Mouse (Mus musculus) CH12.LX (cell line): ENCODE data around the gene Esm1. TPM values are rescaled to one million over a fixed set of nuclear protein-coding genes. Genes with fewer than 3 reads are reported as not detected.

Experiments
- DNase-seq: peaks from one replicate; pipeline ENCODE4 v3.0.0-alpha.2; 2013; ENCODE audit errors: extremely low read depth
- H3K27ac ChIP-seq: 2 replicates; pipeline ENCODE4 v1.5.1; 2012; ENCODE audit warnings: low read depth, mild to moderate bottlenecking, control low read depth, moderate library complexity; ENCODE audit not compliant: insufficient read depth
- H3K27me3 ChIP-seq: replicated peaks from 2 replicates; pipeline ENCODE3; 2012; ENCODE audit warnings: inconsistent platforms
- H3K36me3 ChIP-seq, 2 experiments: replicated peaks in 1 of 2; 2 replicates each; pipeline versions ENCODE3 to v1.6.1; 2012; ENCODE audit warnings: inconsistent platforms in 1 of 2, low read length in 1 of 2, mild to moderate bottlenecking in 1 of 2, mixed read lengths in 1 of 2, moderate library complexity in 1 of 2; ENCODE audit not compliant: control insufficient read depth in 1 of 2, insufficient read depth in 1 of 2
- H3K4me1 ChIP-seq, 2 experiments: 2 replicates each; pipeline ENCODE4 v1.6.1; 2012; ENCODE audit warnings: inconsistent platforms in 1 of 2, moderate library complexity in 1 of 2; ENCODE audit not compliant: insufficient read depth in 2 of 2, control insufficient read depth in 1 of 2
- H3K4me2 ChIP-seq: 2 replicates; pipeline ENCODE4 v1.6.1; 2012; ENCODE audit warnings: low read depth, mild to moderate bottlenecking, control low read depth; ENCODE audit not compliant: poor library complexity, insufficient read depth, severe bottlenecking
- H3K4me3 ChIP-seq, 3 experiments: fragments of 150-350 bp in 1 of 3; sonication (generic) in 1 of 3; replicated peaks in 1 of 3; 2 replicates each; pipeline versions ENCODE3 to v1.5.1; 2011 to 2012; ENCODE audit warnings: low read depth in 2 of 3, low read length in 2 of 3, mild to moderate bottlenecking in 2 of 3, moderate library complexity in 2 of 3, control low read depth in 1 of 3, improper control_type of control experiment in 1 of 3, inconsistent platforms in 1 of 3, mixed read lengths in 1 of 3; ENCODE audit not compliant: poor library complexity in 1 of 3
- H3K79me2 ChIP-seq: replicated peaks from 2 replicates; pipeline ENCODE4 v1.6.1; 2012; ENCODE audit warnings: mild to moderate bottlenecking, moderate library complexity; ENCODE audit not compliant: control insufficient read depth, poor library complexity, insufficient read depth, severe bottlenecking; ENCODE audit errors: extremely low read depth
- H3K9ac ChIP-seq: 2 replicates; pipeline ENCODE4 v1.6.1; 2012; ENCODE audit warnings: low read depth, mild to moderate bottlenecking, control low read depth, moderate library complexity; ENCODE audit not compliant: insufficient read depth
- H3K9me3 ChIP-seq: replicated peaks from 2 replicates; pipeline ENCODE3; 2012; ENCODE audit warnings: low read length, inconsistent platforms, mixed read lengths
- BHLHE40 ChIP-seq: IDR thresholded peaks from 2 replicates; pipeline ENCODE4 v1.6.1; 2011; ENCODE audit warnings: mild to moderate bottlenecking, low read depth, low read length, improper control_type of control experiment
- CHD2 ChIP-seq: IDR thresholded peaks from 2 replicates; pipeline ENCODE4 v1.6.1; 2011; ENCODE audit warnings: low read length, improper control_type of control experiment
- CTCF ChIP-seq, 2 experiments: IDR thresholded peaks in 1 of 2; conservative IDR thresholded peaks in 1 of 2; 2 replicates each; pipeline ENCODE4 v1.5.1; 2011 to 2012; ENCODE audit warnings: low read depth in 2 of 2, low read length in 2 of 2, improper control_type of control experiment in 1 of 2, inconsistent platforms in 1 of 2, mild to moderate bottlenecking in 1 of 2, moderate library complexity in 1 of 2
- E2F4 ChIP-seq: IDR thresholded peaks from 2 replicates; pipeline ENCODE4 v1.6.1; 2011; ENCODE audit warnings: low read depth, low read length, improper control_type of control experiment; ENCODE audit not compliant: insufficient replicate concordance
- ELF1 ChIP-seq: IDR thresholded peaks from 2 replicates; pipeline ENCODE4 v1.6.1; 2014; ENCODE audit warnings: low read depth, mild to moderate bottlenecking, inconsistent platforms, low read length, improper control_type of control experiment
- EP300 ChIP-seq: IDR thresholded peaks from 2 replicates; pipeline ENCODE4 v1.6.1; 2011; ENCODE audit warnings: low read length, improper control_type of control experiment
- ETS1 ChIP-seq: conservative IDR thresholded peaks from 2 replicates; pipeline ENCODE4 v1.6.1; 2012; ENCODE audit warnings: low read depth, mild to moderate bottlenecking, inconsistent platforms, low read length, improper control_type of control experiment, moderate library complexity
- GABPA ChIP-seq: IDR thresholded peaks from 2 replicates; pipeline ENCODE4 v1.6.1; 2012; ENCODE audit warnings: low read depth, low read length, improper control_type of control experiment, inconsistent platforms; ENCODE audit not compliant: insufficient replicate concordance
- HCFC1 ChIP-seq: IDR thresholded peaks from 2 replicates; pipeline ENCODE4 v1.6.1; 2012; ENCODE audit warnings: low read depth, mild to moderate bottlenecking, inconsistent platforms, low read length, improper control_type of control experiment
- IRF4 ChIP-seq: IDR thresholded peaks from 2 replicates; pipeline ENCODE4 v1.6.1; 2014; ENCODE audit warnings: low read depth, mild to moderate bottlenecking, inconsistent platforms, low read length, improper control_type of control experiment
- JUN ChIP-seq: IDR thresholded peaks from 2 replicates; pipeline ENCODE4 v1.6.1; 2011; ENCODE audit warnings: low read depth, mild to moderate bottlenecking, low read length, improper control_type of control experiment, moderate library complexity; ENCODE audit not compliant: insufficient read depth
- JUND ChIP-seq: conservative IDR thresholded peaks from 2 replicates; pipeline ENCODE4 v1.6.1; 2011; ENCODE audit warnings: low read depth, low read length, improper control_type of control experiment
- KAT2A ChIP-seq: IDR thresholded peaks from 2 replicates; pipeline ENCODE4 v1.6.1; 2012; ENCODE audit warnings: low read length, improper control_type of control experiment, inconsistent platforms; ENCODE audit not compliant: insufficient replicate concordance
- MAFK ChIP-seq: IDR thresholded peaks from 2 replicates; pipeline ENCODE4 v1.6.1; 2011; ENCODE audit warnings: low read length, improper control_type of control experiment; ENCODE audit not compliant: insufficient replicate concordance
- MAX ChIP-seq: IDR thresholded peaks from 2 replicates; pipeline ENCODE4 v1.6.1; 2011; ENCODE audit warnings: low read length, improper control_type of control experiment
- MEF2A ChIP-seq: IDR thresholded peaks from 2 replicates; pipeline ENCODE4 v1.6.1; 2014; ENCODE audit warnings: low read depth, mild to moderate bottlenecking, inconsistent platforms, low read length, improper control_type of control experiment, borderline replicate concordance
- MXI1 ChIP-seq: IDR thresholded peaks from 2 replicates; pipeline ENCODE4 v1.6.1; 2011; ENCODE audit warnings: mild to moderate bottlenecking, low read depth, low read length, improper control_type of control experiment
- NELFE ChIP-seq: IDR thresholded peaks from 2 replicates; pipeline ENCODE4 v1.6.1; 2011; ENCODE audit warnings: low read depth, low read length, improper control_type of control experiment
- PAX5 ChIP-seq: IDR thresholded peaks from 2 replicates; pipeline ENCODE4 v1.6.1; 2012; ENCODE audit warnings: low read length, inconsistent platforms, mixed read lengths
- POLR2A ChIP-seq: IDR thresholded peaks from 2 replicates; pipeline ENCODE4 v1.6.1; 2011; ENCODE audit warnings: low read depth, mild to moderate bottlenecking, improper control_type of control experiment, low read length
- POLR2AphosphoS2 ChIP-seq: IDR thresholded peaks from 2 replicates; pipeline ENCODE4 v1.6.1; 2011; ENCODE audit warnings: low read depth, low read length, improper control_type of control experiment
- RAD21 ChIP-seq: IDR thresholded peaks from 2 replicates; pipeline ENCODE4 v1.6.1; 2011; ENCODE audit warnings: low read depth, mild to moderate bottlenecking, low read length, improper control_type of control experiment, moderate library complexity
- SIN3A ChIP-seq: IDR thresholded peaks from 2 replicates; pipeline ENCODE4 v1.6.1; 2012; ENCODE audit warnings: low read length, improper control_type of control experiment, inconsistent platforms
- SMC3 ChIP-seq: IDR thresholded peaks from 2 replicates; pipeline ENCODE4 v1.6.1; 2011; ENCODE audit warnings: low read depth, low read length, improper control_type of control experiment
- TCF12 ChIP-seq: IDR thresholded peaks from 2 replicates; pipeline ENCODE4 v1.6.1; 2014; ENCODE audit warnings: low read depth, mild to moderate bottlenecking, inconsistent platforms, low read length, improper control_type of control experiment
- UBTF ChIP-seq: IDR thresholded peaks from 2 replicates; pipeline ENCODE4 v1.6.1; 2012; ENCODE audit warnings: low read depth, mild to moderate bottlenecking, inconsistent platforms, low read length, improper control_type of control experiment, moderate library complexity
- USF1 ChIP-seq: IDR thresholded peaks from 2 replicates; pipeline ENCODE4 v1.6.1; 2014; ENCODE audit warnings: low read depth, mild to moderate bottlenecking, inconsistent platforms, low read length, improper control_type of control experiment
- USF2 ChIP-seq: conservative IDR thresholded peaks from 2 replicates; pipeline ENCODE4 v1.6.1; 2011; ENCODE audit warnings: low read depth, low read length, improper control_type of control experiment
- ZC3H11A ChIP-seq: IDR thresholded peaks from 2 replicates; pipeline ENCODE4 v1.6.1; 2012; ENCODE audit warnings: low read depth, mild to moderate bottlenecking, inconsistent platforms, low read length, improper control_type of control experiment
- ZKSCAN1 ChIP-seq: IDR thresholded peaks from 2 replicates; pipeline ENCODE4 v1.6.1; 2012; ENCODE audit warnings: low read depth, inconsistent platforms, low read length, improper control_type of control experiment, borderline replicate concordance
- ZMIZ1 ChIP-seq: IDR thresholded peaks from 2 replicates; pipeline ENCODE4 v1.6.1; 2012; ENCODE audit warnings: low read depth, mild to moderate bottlenecking, inconsistent platforms, low read length, improper control_type of control experiment
- dilution Hi-C: fragments of 300-500 bp; cut with MboI; formaldehyde crosslinking; loops from 2 replicates; pipeline ENCODE4 v1.14.3; 2020; ENCODE audit warnings: low sequenced_read_pairs; ENCODE audit not compliant: extremely low pct_unique_long_range_greater_than_20kb, extremely low pct_ligation_motif_present
- in situ Hi-C: fragments of 300-500 bp; cut with MboI; formaldehyde crosslinking; loops from 3 replicates; pipeline ENCODE4 v1.14.3; 2019; ENCODE audit warnings: low sequenced_read_pairs, low pct_ligation_motif_present, low pct_unique_long_range_greater_than_20kb, mixed read lengths
- polyA plus RNA-seq: library from polyadenylated mRNA; unstranded; fragments of >175 nt; gene quantifications from 2 replicates; pipeline ENCODE4 v1.2.1, GENCODE M21; 2012; ENCODE audit warnings: low read depth; ENCODE audit not compliant: insufficient read length
- total RNA-seq, 2 experiments: library from RNA; depleted of rRNA; stranded (reverse); fragments of 300-350 nt in 1 of 2; fragments of >200 nt in 1 of 2; gene quantifications; 2 replicates each; pipeline ENCODE4 v1.2.3; 2012 to 2014

Esm1 gene
- total and polyA plus RNA-seq, 3 experiments = 0.13 TPM; not detected in 2

- Histone ChIP-seq H3K27ac (no peak overlapping the region), H3K4me1 (peaks cover 0 to 3% of the 10 kb centered on the region in 2 experiments; a peak in 2 of 4 replicates), H3K27me3 (no peaks in the 10 kb centered on the region), H3K79me2 (no peaks in the 10 kb centered on the region), H3K9ac (no peak overlapping the region), H3K4me2 (peak overlapping the region; percentile 41; the same call in 1 of the 2 replicates), H3K4me3 (no peak overlapping the region), H3K9me3 (no peaks in the 10 kb centered on the region), H3K36me3 (no peaks in the 10 kb centered on the region)
- no peak for TF ChIP-seq USF2
- no peak for TF ChIP-seq BHLHE40
- peak in 1 of 2 experiments; percentile 77; a peak in 2 of 4 replicates for TF ChIP-seq CTCF (conservative IDR thresholded peaks at IDR 0.05 in 1 of 2, IDR thresholded peaks at IDR 0.05 in 1 of 2; ENCODE audit: low read depth in 2 of 2, low read length in 2 of 2)
- TF ChIP-seq HCFC1 = no peak
- 0 out of 2 replicates have a peak, but pooled peaks have one; percentile 15 for TF ChIP-seq ZC3H11A
- no peak for TF ChIP-seq USF1
- TF ChIP-seq RAD21 = peak; percentile 76
- TF ChIP-seq GABPA = no peak
- TF ChIP-seq SMC3 = peak; percentile 68
- peak; percentile 43 for DNase-seq
- in situ Hi-C loops (loop anchor here (10.0 kb wide), 1 partner anchor 220 kb away; the partner anchor contains the start of gene Gpx8), dilution Hi-C loops (no loop called here)
These were observed 55.8 kb downstream of the Esm1 start for GRCm38 (mm10) chr13:113265257-113265656.

GRCm38 (mm10) chr13:113266495-113266951 is 57.1 kb downstream of the Esm1 start:
- Histone ChIP-seq H3K27ac (no peak overlapping the region), H3K4me2 (peak overlapping the region; percentile 19; the same call in 1 of the 2 replicates), H3K79me2 (no peaks in the 10 kb centered on the region), H3K36me3 (no peaks in the 10 kb centered on the region), H3K27me3 (no peaks in the 10 kb centered on the region), H3K9me3 (no peaks in the 10 kb centered on the region), H3K4me3 (peak overlapping the region in 1 of 3 experiments; percentile 3), H3K9ac (no peak overlapping the region), H3K4me1 (peaks cover 0 to 10% of the 10 kb centered on the region in 2 experiments; a peak in 2 of 4 replicates)
- in situ Hi-C loops (loop anchor here (10.0 kb wide), 1 partner anchor 222 kb away; the partner anchor contains the start of gene Gpx8), dilution Hi-C loops (no loop called here)
- peak; percentile 57 for DNase-seq
- TF ChIP-seq RAD21 (peak; percentile 48), JUND (no peak), PAX5 (no peak), SMC3 (peak; percentile 49), ETS1 (no peak), HCFC1 (no peak), POLR2A (no peak), MAX (peak; percentile 31; the same call in 1 of the 2 replicates), EP300 (no peak), MEF2A (no peak), JUN (no peak), SIN3A (no peak), ZKSCAN1 (no peak), BHLHE40 (no peak), GABPA (no peak), ZC3H11A (no peak), CHD2 (peak; percentile 20; the same call in 1 of the 2 replicates), NELFE (no peak), ZMIZ1 (no peak), USF1 (no peak), ELF1 (peak; percentile 62), KAT2A (no peak), UBTF (no peak), IRF4 (0 out of 2 replicates have a peak, but pooled peaks have one; percentile 31), USF2 (no peak), MAFK (no peak), E2F4 (no peak), MXI1 (no peak), POLR2AphosphoS2 (no peak), TCF12 (no peak)
